Mouse (Mus musculus): ENCODE results near the gene AC109138.7. TPM values are rescaled to one million over a fixed set of nuclear protein-coding genes. Genes with fewer than 3 reads are reported as not detected.

The AC109138.7 gene
- total RNA-seq, 2 experiments from 2014 or later: not detected

- DNase-seq: no peak
- intact Hi-C loops (cut with DNase I): loop anchor here (10.0 kb wide), 1 partner anchor 201 kb away; the partner anchor contains the start of gene Ndufv1
These were observed 2.0 kb downstream of the AC109138.7 start for GRCm38 (mm10) chr19:4216041-4216685.

GRCm38 (mm10) chr19:4217140-4217539 is 3.0 kb downstream of the AC109138.7 start:
- DNase-seq: no peak
- intact Hi-C loops (cut with DNase I): loop anchor here (10.0 kb wide), 1 partner anchor 202 kb away; the partner anchor contains the start of gene Ndufv1

GRCm38 (mm10) chr19:4217855-4218254 is 3.7 kb downstream of the AC109138.7 start:
- DNase-seq: no peak
- intact Hi-C loops (cut with DNase I): loop anchor here (10.0 kb wide), 1 partner anchor 203 kb away; the partner anchor contains the start of gene Ndufv1

- intact Hi-C loops (cut with DNase I): loop anchor here (10.0 kb wide), 1 partner anchor 203 kb away; the partner anchor contains the start of gene Ndufv1
These were observed 4.1 kb downstream of the AC109138.7 start for GRCm38 (mm10) chr19:4218293-4218692.

GRCm38 (mm10) chr19:4218784-4219183 is 4.6 kb downstream of the AC109138.7 start:
- no peak for DNase-seq
- intact Hi-C loops (cut with DNase I): loop anchor here (10.0 kb wide), 1 partner anchor 204 kb away; the partner anchor contains the start of gene Ndufv1

More at GRCm38 (mm10) chr19:4218293-4218692, 4.1 kb downstream of the AC109138.7 start:
- DNase-seq: no peak

GRCm38 (mm10) chr19:4219943-4220342 is 5.8 kb downstream of the AC109138.7 start:
- intact Hi-C loops (cut with DNase I): loop anchor here (10.0 kb wide), 1 partner anchor 205 kb away; the partner anchor contains the start of gene Ndufv1
- no peak for DNase-seq

GRCm38 (mm10) chr19:4220416-4220815 is 6.3 kb downstream of the AC109138.7 start:
- peak; percentile 68 for DNase-seq
- intact Hi-C loops (cut with DNase I): no loop called here

GRCm38 (mm10) chr19:4220957-4221743 is 7.0 kb downstream of the AC109138.7 start:
- intact Hi-C loops (cut with DNase I): no loop called here

GRCm38 (mm10) chr19:4222165-4222564 is 8.0 kb downstream of the AC109138.7 start:
- DNase-seq: peak; percentile 33
- intact Hi-C loops (cut with DNase I): no loop called here

More at GRCm38 (mm10) chr19:4220957-4221743, 7.0 kb downstream of the AC109138.7 start:
- DNase-seq: no peak

- intact Hi-C loops (cut with DNase I): no loop called here
- no peak for DNase-seq
These were observed 12.6 kb downstream of the AC109138.7 start for GRCm38 (mm10) chr19:4226779-4227178.

GRCm38 (mm10) chr19:4227446-4227845 is 13.3 kb downstream of the AC109138.7 start:
- no peak for DNase-seq
- intact Hi-C loops (cut with DNase I): no loop called here

GRCm38 (mm10) chr19:4227894-4228678 is 13.9 kb downstream of the AC109138.7 start:
- DNase-seq: peak; percentile 61

GRCm38 (mm10) chr19:4228891-4229290 is 14.7 kb downstream of the AC109138.7 start:
- DNase-seq: no peak
- intact Hi-C loops (cut with DNase I): no loop called here

More at GRCm38 (mm10) chr19:4227894-4228678, 13.9 kb downstream of the AC109138.7 start:
- intact Hi-C loops (cut with DNase I): no loop called here

GRCm38 (mm10) chr19:4229451-4230076 is 15.4 kb downstream of the AC109138.7 start:
- DNase-seq: no peak
- intact Hi-C loops (cut with DNase I): no loop called here

GRCm38 (mm10) chr19:4230415-4230814 is 16.3 kb downstream of the AC109138.7 start:
- intact Hi-C loops (cut with DNase I): no loop called here
- no peak for DNase-seq

GRCm38 (mm10) chr19:4231253-4232185 is 17.4 kb downstream of the AC109138.7 start, which contains the start of gene Pold4:
Gene Pold4 (plus strand): TSS chr19:4231899.
- peak; percentile 97 for DNase-seq
- intact Hi-C loops (cut with DNase I): no loop called here

- DNase-seq: no peak
- intact Hi-C loops (cut with DNase I): no loop called here
These were observed 18.0 kb downstream of the AC109138.7 start for GRCm38 (mm10) chr19:4232186-4232572.

- intact Hi-C loops (cut with DNase I): no loop called here
- no peak for DNase-seq
These were observed 18.5 kb downstream of the AC109138.7 start for GRCm38 (mm10) chr19:4232651-4233050.

- DNase-seq: no peak
- intact Hi-C loops (cut with DNase I): no loop called here
These were observed 20.4 kb downstream of the AC109138.7 start for GRCm38 (mm10) chr19:4234548-4234947.
